Mouse (Mus musculus): Measurements from ENCODE around the gene Car8.
"Not testable (repeated sequence)": the region's sequence is repeated elsewhere in the genome, so short reads cannot be mapped to it uniquely, and the experiment has no call there.

Car8 gene

GRCm38 (mm10) chr4:8201631-8202030 lies 37.2 kb downstream of the Car8 start:
- DNase-seq: no peak

DNA sequence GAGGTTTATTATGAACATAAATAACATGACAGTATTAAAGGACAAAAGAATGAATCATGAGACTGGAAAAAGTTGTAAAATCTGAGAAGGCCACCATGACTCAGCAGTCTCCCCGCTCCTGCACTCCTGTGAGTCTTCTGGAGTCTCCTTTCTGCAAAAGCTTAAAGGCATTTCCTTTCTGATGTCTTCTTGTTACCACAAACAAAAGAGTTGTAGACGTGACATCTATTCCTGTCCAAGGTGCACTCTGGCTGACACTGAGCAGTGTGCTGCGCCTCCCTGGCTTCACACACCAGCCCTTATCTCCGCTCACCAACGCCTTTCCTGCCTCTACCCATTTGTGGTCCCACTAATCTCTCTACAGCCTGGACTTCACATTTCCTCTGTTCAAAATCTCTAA lies 38.8 kb downstream of the Car8 start:
- peak; percentile 65 for DNase-seq

- DNase-seq: peak; percentile 29
Observed at GRCm38 (mm10) chr4:8198033-8198432, 40.8 kb downstream of the Car8 start.

GRCm38 (mm10) chr4:8190441-8190840 lies 48.4 kb downstream of the Car8 start:
- no peak for DNase-seq

- DNase-seq: no peak
Observed at GRCm38 (mm10) chr4:8186921-8187687, 51.7 kb downstream of the Car8 start.

DNA sequence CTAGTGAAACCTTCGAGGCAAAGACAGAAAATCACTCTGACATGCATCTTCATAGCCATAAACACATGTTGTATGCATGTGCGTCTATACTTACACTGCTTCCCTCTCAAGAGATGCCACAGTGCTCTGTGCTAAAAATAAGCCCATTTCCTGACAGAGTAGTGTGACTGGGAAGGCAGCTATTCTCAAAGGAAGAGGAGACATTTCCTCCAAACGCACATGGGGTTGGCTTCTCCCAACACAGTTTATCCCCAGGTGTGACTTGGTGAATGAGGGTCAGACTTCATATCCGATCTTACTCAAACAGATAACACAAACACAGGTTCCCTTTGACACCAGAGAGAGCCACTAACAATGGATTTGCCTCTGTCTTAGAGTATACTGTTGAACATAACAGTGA lies 58.3 kb downstream of the Car8 start:
- no peak for DNase-seq

- DNase-seq: no peak
Observed at GRCm38 (mm10) chr4:8154589-8155198, 84.1 kb downstream of the Car8 start.

DNA sequence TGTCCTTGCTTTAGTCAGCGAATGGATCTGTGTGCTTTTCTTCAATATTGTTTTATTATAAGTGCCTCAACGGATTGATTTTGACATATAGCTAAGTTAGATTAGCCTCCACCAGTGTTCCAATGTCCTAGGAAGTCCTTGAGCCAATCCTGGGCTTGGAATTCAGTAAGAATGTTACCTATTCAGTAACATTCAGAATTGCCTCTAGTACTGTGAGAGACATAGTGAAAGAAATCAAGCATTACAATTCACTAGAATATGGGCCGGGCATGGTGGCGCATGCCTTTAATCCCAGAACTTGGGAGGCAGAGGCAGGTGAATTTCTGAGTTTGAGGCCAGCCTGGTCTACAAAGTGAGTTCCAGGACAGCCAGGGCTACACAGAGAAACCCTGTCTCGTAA lies 84.9 kb downstream of the Car8 start:
- DNase-seq: not testable (repeated sequence)

- DNase-seq: no peak
Observed at GRCm38 (mm10) chr4:8137403-8137802, 101.4 kb downstream of the Car8 start.

DNA sequence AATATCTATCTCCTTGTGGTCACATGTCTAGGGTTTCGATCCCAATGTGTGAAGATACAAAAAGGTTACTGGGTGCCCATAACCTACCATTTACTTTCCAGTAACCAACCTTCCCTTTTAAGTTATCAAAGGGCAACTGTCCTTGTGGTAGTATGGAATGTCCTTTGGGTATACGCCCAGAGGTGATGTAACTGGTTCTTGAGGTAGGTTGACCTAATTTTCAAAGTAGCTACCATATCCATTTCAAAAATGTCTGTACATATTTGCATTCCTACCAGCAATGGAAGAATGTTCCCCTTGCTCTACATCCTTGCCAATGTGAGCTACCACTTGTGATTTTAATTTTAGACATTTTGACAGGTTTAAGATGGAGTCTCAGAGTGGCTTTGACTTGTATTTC lies 106.8 kb downstream of the Car8 start:
- no peak for DNase-seq

- peak; percentile 34 for DNase-seq
Observed at GRCm38 (mm10) chr4:8113558-8113957, 125.3 kb downstream of the Car8 start.

GRCm38 (mm10) chr4:8111891-8112290 lies 127.0 kb downstream of the Car8 start:
- DNase-seq: no peak

DNA sequence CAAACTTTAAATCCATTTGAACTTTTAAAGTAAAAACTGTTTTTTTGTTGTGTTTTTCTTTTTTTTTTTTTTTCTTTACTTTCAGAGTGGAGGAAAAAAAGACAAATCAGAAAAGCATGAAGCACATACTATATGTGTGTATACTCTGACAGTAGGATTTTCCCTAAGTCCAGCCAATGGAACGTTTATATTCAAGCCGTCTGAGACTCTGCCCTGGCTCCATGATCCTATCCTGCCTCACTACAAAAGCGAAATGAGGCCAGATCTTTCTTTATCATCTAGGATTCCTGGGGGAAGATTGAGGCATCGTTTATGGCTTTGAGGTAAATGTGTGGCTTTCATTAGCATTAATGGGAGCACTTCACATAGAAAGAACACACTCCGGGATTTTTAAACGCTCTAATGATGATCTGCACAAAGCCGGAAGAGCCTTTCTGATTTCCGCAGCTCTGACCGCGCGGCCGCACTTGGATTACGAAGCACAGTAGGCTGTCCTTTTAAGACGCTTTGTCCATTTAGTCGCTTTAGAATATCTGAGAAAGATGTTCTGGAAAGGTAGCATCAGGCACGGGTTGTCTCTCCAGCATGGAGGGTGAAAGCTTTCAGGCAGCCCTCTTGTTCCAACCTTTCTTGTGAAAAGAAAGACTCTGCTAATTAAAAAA lies 128.8 kb downstream of the Car8 start:
- no peak for DNase-seq

DNA sequence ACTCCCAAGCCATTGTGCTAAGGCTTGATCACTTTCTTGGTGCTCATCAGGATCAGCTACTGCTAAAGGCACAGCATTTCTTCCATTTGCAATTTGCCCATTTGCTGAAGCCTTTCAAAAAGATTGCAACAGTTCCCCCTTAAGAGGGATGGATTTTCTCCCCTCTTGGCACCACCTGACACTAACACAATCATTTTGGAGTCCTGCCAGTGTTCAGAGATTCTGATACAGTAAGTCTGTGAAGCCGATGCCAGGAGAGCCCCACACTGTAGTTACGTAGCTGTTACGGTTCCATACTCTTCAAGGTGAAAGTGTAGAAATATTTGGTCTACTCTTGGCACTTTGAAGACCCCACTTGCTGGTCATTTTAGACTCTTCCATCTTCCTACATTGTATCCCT lies 137.4 kb downstream of the Car8 start:
- no peak for DNase-seq

DNA sequence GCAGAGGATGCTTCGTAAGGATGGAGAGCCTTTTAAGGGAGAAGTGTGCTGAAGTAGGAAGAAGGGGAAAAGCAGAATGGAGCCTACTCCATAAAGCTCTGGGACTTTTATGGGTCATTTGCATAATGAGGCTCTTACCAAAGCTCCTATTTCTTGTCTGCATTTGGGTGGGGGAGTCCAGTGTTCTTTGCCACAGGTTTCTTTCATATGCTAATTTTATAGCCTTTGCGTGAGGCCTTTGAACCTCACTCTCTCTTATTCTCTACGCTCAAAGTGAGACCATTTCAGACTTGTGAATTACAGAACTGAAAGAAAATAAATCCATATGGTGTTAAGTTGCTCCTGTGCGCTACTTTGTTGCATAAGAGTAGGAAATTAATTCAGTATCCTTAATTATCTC lies 140.8 kb downstream of the Car8 start:
- DNase-seq: no peak

GRCm38 (mm10) chr4:8097683-8098082 lies 141.2 kb downstream of the Car8 start:
- DNase-seq: no peak

GRCm38 (mm10) chr4:8093566-8093965 lies 145.3 kb downstream of the Car8 start:
- DNase-seq: not testable (repeated sequence)
